Mouse (Mus musculus): Measurements from ENCODE around the gene Ctsk.

Ctsk gene

DNA sequence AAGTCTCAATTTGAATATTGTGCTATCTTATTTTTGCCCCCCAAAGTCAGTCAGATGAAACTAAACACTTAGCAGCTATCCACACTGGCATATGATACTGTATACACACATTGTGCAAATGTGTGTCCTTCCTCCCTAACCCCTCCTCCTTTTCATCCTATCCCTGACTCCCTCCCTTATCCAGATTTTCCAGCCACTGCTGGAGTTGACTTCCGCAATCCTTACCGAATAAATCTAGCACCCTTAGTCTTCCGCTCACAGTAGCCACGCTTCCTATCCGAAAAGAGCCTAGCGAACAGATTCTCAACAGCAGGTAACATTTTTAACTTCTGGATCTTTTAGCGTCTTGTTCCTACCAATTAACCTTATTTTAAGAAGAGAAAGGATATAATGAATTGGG is at the start of gene Ctsk:
Ctsk (plus strand) TSS at position 233 of the 400 bp plus-strand sequence.
- no peak for DNase-seq (ENCODE audit: low read depth, low spot score)

GRCm38 (mm10) chr3:95450408-95450807 is 48.6 kb upstream of the Ctsk start:
- peak; percentile 26 for DNase-seq (ENCODE audit: low read depth, low spot score)

- no peak for DNase-seq (ENCODE audit: low read depth, low spot score)
Measured at GRCm38 (mm10) chr3:95450915-95451314, 48.1 kb upstream of the Ctsk start.

DNA sequence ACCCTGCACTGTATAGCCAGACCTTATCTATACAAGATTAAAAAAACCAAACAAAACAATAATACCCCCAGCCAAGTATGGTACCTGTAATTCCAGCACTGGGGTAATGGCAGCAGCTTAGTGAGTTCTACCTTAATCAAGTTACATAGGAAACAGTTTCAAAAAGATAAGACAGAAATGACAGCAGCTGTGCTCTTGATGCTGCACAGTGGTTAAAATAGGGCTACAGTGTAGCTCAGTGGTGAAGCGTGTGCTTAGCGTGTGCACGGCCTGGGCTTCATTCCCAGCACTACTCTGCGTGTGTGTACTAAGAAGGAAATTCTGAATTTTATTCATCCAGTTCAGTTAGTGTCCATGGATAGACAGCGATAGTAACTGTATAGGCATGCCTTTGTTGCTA is 42.7 kb upstream of the Ctsk start:
- no peak for DNase-seq (ENCODE audit: low read depth, low spot score)

DNA sequence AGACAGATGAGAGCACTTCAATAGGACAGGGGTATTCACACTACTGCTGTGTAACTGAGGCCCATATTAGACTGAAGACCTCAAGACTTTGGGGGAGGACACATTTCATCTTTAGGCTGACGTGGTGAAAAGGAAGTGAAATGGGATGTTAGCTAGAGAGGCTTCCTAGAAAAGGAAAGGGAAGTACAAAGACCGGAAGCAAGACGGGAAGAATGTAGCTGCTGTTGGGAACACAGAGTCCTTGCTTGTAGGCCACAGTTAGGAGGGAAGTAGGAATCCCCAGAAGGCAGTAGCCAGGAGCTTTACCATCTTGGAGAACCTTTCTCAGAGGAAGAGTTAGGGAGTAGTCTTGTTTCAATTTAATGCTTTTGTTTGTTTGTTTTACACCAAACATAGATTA is 41.3 kb upstream of the Ctsk start:
- DNase-seq (ENCODE audit: low read depth, low spot score) = no peak

- DNase-seq (ENCODE audit: low read depth, low spot score) = no peak
Measured at GRCm38 (mm10) chr3:95459381-95459780, 39.7 kb upstream of the Ctsk start.

DNA sequence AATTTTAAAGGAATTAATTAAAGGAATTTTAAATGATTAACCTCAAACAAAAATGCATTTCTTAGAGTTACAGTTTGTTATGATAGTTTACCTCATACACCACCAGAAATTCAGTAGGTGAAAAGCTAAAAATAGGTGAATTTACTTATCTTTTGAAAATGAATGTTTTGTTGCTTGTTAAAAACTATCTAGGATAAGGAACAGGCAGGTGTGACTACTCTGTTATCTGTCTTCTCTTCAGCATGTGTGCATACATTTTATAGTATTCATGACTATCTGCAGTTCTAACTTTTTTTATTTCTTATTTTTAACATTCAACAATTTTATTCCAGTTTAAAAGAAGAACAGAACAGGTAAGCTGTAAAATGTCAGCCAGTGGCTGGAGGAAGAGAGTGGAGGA is 35.2 kb upstream of the Ctsk start:
- DNase-seq (ENCODE audit: low read depth, low spot score) = no peak

DNA sequence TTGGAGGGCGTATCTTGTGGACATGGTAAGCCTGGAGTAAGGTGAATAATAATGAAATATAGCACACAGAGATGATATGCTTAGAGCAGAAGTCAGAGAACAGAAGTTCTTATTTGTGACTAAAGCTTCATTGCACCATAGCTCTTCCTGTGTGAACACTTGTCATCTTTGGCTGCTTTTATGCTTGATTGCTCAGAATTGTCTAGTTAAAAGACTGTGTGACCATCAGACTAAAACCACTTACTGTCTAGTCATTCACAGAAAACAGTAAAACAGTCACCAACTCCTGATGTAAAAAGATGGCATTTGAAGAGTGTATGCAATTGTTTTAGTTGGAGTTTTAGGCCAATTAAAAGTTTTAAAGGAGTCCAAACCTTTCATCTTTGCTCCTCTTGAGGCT is 20.1 kb upstream of the Ctsk start:
- DNase-seq (ENCODE audit: low read depth, low spot score) = no peak

DNA sequence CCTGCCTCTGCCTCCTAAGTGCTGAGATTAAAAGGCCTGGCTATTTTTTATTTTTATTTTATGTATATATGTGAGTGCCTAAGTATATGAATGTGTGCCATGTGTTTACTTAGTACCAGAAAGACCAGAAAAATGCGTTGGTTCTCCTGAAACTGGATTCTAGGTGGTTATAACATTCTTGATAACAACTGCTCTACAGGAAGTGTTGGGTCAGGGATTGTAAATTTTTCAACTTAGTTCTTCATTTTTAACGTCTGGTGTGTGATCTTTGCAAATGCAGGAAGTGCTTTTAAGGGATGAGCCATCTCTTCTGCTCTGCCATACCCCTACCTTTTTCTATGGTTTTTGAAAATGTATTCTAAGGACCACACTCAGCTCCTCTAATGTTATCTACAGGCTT is 12.6 kb upstream of the Ctsk start:
- DNase-seq (ENCODE audit: low read depth, low spot score) = no peak

DNA sequence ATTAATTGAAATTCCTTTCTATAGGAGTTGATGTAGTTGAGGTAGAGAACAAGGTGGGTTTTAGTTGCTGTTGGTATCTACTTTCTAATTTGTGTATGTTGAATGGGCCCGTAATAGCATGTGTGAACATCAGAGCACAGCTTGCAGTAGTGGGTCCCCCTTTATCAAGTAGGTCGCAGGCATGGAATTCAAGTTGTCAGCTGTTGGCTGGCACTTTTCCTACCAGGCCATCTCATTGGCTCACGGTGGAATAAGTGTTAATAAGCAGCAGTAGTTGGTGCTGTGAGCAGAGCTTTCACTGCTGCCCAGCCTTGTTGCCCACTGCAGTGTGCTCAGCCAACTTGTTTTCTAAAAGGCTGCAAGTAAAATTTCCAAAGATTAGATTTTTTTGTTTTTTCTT is 10.4 kb upstream of the Ctsk start:
- no peak for DNase-seq (ENCODE audit: low read depth, low spot score)

GRCm38 (mm10) chr3:95490238-95490637 is 8.8 kb upstream of the Ctsk start:
- DNase-seq (ENCODE audit: low read depth, low spot score) = no peak

GRCm38 (mm10) chr3:95494342-95494741 is 4.7 kb upstream of the Ctsk start:
- no peak for DNase-seq (ENCODE audit: low read depth, low spot score)

DNA sequence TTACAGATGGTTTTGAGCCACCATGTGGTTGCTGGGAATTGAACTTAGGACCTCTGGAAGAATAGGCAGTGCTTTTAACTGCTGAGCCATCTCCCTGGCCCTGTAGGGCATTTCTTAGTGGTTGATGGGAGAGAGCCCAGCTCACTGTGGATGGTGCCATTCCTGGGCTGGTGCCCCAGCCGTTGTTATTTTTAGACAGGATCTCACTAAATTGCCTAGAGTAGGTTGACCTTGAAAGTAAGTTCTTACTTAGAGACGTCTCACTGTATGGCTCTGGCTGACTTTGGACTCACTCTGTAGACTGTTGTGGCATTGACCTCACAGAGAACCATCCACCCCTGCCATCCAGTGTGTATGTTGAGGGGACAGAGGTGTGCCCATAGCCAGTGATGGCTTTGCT is 827 bp upstream of the Ctsk start:
- DNase-seq (ENCODE audit: low read depth, low spot score) = no peak

- DNase-seq (ENCODE audit: low read depth, low spot score) = no peak
Measured at GRCm38 (mm10) chr3:95499496-95500140, 562 bp downstream of the Ctsk start.

DNA sequence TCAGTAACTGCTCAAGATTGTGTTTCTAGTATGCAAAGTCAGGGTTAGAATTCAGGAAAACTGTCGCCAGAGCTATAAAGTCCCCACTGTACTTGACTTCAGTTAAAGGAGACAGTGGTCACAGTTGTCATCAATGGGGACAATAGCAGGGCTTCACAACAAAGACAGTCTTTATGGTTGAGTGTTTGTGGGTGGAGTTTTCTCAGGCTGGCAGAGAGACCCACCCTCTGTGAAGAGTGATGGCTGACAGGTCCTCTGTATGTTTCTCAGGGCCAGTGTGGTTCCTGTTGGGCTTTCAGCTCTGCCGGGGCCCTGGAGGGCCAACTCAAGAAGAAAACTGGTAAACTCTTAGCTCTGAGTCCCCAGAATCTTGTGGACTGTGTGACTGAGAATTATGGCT is 3.3 kb downstream of the Ctsk start:
- no peak for DNase-seq (ENCODE audit: low read depth, low spot score)

DNA sequence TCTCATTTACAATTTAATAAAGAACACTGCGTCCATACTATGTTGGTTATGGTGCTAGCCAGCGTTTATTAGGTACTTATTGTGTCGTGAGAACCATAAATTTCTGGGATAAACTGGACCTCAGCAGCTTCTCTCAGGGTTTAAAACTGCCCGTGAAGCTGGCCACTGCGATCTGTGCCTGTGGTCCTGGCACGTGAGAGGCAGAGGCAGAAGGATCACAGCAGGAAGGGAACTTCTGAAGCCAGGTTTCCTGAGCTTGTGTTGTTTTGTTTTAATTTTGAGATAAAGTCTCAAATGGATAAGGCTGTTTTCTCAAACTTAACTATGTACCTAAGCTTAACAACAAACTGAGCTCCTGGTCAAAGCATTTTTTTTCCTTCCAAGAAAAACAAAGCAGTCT is 10.3 kb downstream of the Ctsk start:
- DNase-seq (ENCODE audit: low read depth, low spot score) = no peak

- DNase-seq (ENCODE audit: low read depth, low spot score) = no peak
Measured at GRCm38 (mm10) chr3:95511611-95512180, 12.6 kb downstream of the Ctsk start.

GRCm38 (mm10) chr3:95516614-95517041 is 17.6 kb downstream of the Ctsk start:
- no peak for DNase-seq (ENCODE audit: low read depth, low spot score)

DNA sequence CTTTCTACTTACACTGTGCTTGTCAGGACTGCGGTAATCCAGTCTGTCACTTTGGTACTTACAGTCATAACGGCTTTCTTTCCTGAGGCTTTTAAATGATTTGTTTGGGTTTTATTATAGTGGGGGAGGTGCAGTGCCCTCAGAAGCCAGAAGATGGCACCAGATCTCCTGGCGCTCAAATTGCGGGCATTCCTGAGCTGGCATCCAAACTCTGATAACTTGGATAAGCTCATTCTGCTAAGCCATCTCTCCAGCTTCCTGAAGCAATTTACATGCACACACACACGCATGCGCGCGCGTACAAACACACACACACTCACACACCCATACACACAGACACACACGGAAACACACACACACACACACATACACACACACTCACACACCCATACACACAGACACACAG is 18.4 kb downstream of the Ctsk start:
- DNase-seq (ENCODE audit: low read depth, low spot score) = peak; percentile 57

DNA sequence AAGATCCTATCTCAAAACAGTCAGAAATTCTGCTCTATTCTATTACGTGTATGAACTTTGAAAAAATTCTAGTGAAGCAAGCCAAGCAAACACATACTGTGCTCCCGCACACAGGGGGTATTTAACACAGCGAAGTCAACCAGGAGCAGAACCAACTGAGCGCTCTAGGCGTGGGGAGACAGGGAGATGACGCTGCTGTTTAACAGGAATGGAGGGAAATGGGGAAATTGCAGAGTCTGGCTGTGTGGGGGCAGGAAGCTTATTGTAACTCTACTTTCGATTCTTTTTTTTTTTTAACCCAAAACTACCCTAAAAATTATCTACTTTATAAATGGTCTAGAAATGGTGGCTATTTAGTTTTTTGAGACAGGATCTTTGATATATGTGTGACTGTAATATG is 19.8 kb downstream of the Ctsk start:
- DNase-seq (ENCODE audit: low read depth, low spot score) = no peak

DNA sequence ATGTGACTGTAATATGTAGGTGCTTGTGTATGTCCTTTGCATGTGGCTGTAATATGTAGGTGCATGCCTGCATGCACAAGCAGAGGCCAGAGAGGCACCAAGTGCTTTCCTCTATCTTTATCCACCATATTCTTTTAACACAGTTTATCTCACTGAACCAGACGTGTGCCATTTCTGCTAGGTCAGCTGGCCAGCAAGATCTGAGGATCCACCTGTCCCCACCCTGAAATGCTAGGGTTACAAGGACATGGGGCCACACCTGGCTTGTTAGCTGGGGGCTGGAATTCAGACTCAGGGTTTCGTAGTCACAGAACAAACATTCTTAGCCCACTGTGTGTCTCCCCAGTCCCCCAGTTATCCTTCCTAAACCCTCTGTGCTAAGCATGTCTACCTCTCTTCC is 20.3 kb downstream of the Ctsk start:
- no peak for DNase-seq (ENCODE audit: low read depth, low spot score)

GRCm38 (mm10) chr3:95520100-95520499 is 21.0 kb downstream of the Ctsk start:
- DNase-seq (ENCODE audit: low read depth, low spot score) = no peak

DNA sequence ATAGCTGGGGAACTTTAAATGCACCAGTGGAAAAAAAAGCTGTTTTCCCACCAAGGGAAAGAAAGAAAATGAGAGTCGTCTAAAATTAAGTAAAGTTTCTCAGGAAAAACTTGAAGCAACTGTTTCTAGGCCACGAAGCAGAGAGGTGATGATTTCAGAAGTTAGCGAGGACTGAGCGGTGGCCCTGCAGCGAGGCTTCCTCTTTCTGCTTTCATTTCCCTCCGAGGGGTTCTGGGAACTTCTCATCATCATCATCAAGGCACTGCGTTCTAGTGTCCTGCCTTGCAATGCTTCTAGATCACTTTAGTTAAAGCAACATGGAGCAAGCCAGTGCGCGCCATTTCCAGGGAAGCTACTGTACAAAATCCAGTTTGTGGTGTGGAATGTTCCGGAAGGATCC is 22.1 kb downstream of the Ctsk start:
- no peak for DNase-seq (ENCODE audit: low read depth, low spot score)

GRCm38 (mm10) chr3:95523662-95524061 is 24.6 kb downstream of the Ctsk start:
- no peak for DNase-seq (ENCODE audit: low read depth, low spot score)

All from brain, embryonic 18.5 days (tissue).